Mouse (Mus musculus): ENCODE data around the gene Mapk1ip1l.

- TF ChIP-seq CTCF (IDR thresholded peaks at IDR 0.05; ENCODE audit: low read depth, low read length) (peak; percentile 35; the same call in 1 of the 2 replicates), POLR2A (IDR thresholded peaks at IDR 0.05; ENCODE audit: extremely low read depth, insufficient read depth, low read length) (no peak)
Observed at GRCm38 (mm10) chr14:47279058-47279457, 19.0 kb upstream of the Mapk1ip1l start.
